Mouse (Mus musculus) heart, adult 2 months (tissue): ENCODE measurements around the gene Slc4a4. TPM values are rescaled to one million over a fixed set of nuclear protein-coding genes. Genes with fewer than 3 reads are reported as not detected.

Experiments
- DNase-seq, 2 experiments: peaks; one replicate each; pipeline ENCODE4 v3.0.0; 2021
- H3K27ac ChIP-seq: fragments of 200-600 bp; 2 replicates; pipeline ENCODE4 v1.8.1; 2022
- H3K27me3 ChIP-seq: fragments of 200-500 bp; 2 replicates; pipeline ENCODE4 v1.6.1; 2012; ENCODE audit warnings: mild to moderate bottlenecking, low read length, inconsistent platforms, mixed read lengths; ENCODE audit not compliant: control insufficient read depth, insufficient read depth
- H3K36me3 ChIP-seq: fragments of 200-500 bp; 2 replicates; pipeline ENCODE4 v1.6.1; 2012; ENCODE audit warnings: low read length, inconsistent platforms; ENCODE audit not compliant: control insufficient read depth, insufficient read depth
- H3K4me1 ChIP-seq: fragments of 200-500 bp; 2 replicates; pipeline ENCODE4 v1.6.1; 2011; ENCODE audit warnings: low read length; ENCODE audit not compliant: control insufficient read depth, insufficient read depth
- H3K4me3 ChIP-seq: fragments of 200-600 bp; 2 replicates; pipeline ENCODE4 v1.8.1; 2022
- H3K79me2 ChIP-seq: fragments of 200-500 bp; replicated peaks from 2 replicates; pipeline ENCODE4 v1.6.1; 2012; ENCODE audit warnings: mild to moderate bottlenecking, inconsistent platforms, low read length, moderate library complexity, mixed read lengths; ENCODE audit not compliant: control insufficient read depth, insufficient read depth
- H3K9ac ChIP-seq: fragments of 200-500 bp; 2 replicates; pipeline ENCODE4 v1.6.1; 2012; ENCODE audit warnings: low read depth, mild to moderate bottlenecking, control low read depth, inconsistent platforms, low read length, mixed read lengths
- CTCF ChIP-seq: fragments of 200-600 bp; IDR thresholded peaks from 2 replicates; pipeline ENCODE4 v1.8.1; 2022; ENCODE audit warnings: antibody characterized with exemption, mild to moderate bottlenecking, moderate library complexity
- EP300 ChIP-seq: fragments of 200-500 bp; IDR thresholded peaks from 2 replicates; pipeline ENCODE4 v1.6.1; 2011; ENCODE audit warnings: low read depth, low read length, control low read depth; ENCODE audit not compliant: insufficient read depth
- POLR2A ChIP-seq: fragments of 200-500 bp; IDR thresholded peaks from 2 replicates; pipeline ENCODE4 v1.6.1; 2011; ENCODE audit warnings: mild to moderate bottlenecking, low read depth, low read length, control low read depth; ENCODE audit not compliant: insufficient read depth
- WGBS: fragments of 180-500 bp; shearing (Covaris S2); methylation state at CpG from one replicate; pipeline ENCODE4 v1.1.7; 2018; 5-methylcytosine and 5-hydroxymethylcytosine counted together
- intact Hi-C: fragments of 180-260 bp; cut with DNase I; formaldehyde crosslinking; loops from one replicate; pipeline ENCODE4 v1.15.1; 2025
- polyA plus RNA-seq: library from polyadenylated mRNA; depleted of rRNA; stranded (reverse); fragments of >200 nt; gene quantifications from 2 replicates; pipeline ENCODE4 v1.2.3, GENCODE M21; 2012
- total RNA-seq, 2 experiments: library from RNA; stranded (reverse); gene quantifications; 2 replicates each; pipeline ENCODE4 v1.2.3; 2021

Gene Slc4a4
- total and polyA plus RNA-seq, 3 experiments: 4.9 to 25.5 (median 19.4) TPM

DNA sequence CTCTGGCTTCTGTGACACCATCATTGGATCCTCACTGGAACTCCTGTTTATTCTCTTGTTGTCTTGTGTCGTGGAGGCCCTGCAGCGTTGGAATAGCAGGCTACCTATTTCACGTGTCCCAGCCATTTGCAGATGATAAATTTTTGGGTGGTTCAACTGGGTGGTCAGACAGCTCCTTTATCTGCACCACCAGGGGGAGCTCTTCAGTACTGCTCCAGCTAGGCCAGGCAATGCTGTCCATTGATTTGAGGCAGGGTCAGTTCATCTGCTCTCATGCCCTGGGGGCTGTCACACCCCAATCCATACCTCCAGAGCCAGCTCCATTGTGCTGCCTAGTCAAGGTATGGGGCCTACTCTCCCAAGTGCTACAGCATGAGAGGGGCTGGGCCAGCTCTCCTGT, 24.5 kb upstream of the Slc4a4 start:
- Histone ChIP-seq H3K4me1 (no peaks in the 10 kb centered on the region), H3K4me3 (no peak overlapping the region), H3K27me3 (no peaks in the 10 kb centered on the region), H3K9ac (no peak overlapping the region), H3K27ac (no peak overlapping the region), H3K79me2 (no peaks in the 10 kb centered on the region), H3K36me3 (no peaks in the 10 kb centered on the region)
- DNase-seq: no peak
- intact Hi-C loops: loop anchor here (5.0 kb wide), 1 partner anchor 525 kb away; no protein-coding TSS in a partner anchor
- TF ChIP-seq EP300 (no peak), CTCF (peak; percentile 64)
- WGBS: 74% methylated on average over 3 of the region's 3 CpGs

DNA sequence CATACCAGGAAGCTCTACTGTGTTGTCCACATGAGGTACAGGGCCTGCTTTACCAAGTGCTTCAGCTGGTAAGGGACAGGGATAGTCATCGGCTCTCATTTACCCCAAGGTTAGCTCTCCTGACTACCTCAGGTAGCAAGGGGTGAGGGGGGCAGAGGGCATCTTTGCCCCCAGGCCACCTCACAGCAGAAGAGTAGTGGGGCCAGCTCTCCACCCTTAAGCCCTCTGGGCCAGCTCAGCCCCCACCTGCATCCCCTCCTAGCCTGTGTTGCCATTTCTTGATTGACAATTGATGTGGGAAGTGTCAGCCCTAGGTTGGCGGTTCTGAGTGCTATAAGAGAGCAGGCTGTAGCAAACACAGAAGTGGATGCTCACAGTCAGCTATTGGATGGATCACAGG, 23.8 kb upstream of the Slc4a4 start:
- no peaks in the 10 kb centered on the region for H3K79me2 ChIP-seq
- no peak overlapping the region for H3K27ac ChIP-seq
- no peaks in the 10 kb centered on the region for H3K27me3 ChIP-seq
- H3K4me3 ChIP-seq: no peak overlapping the region
- intact Hi-C loops: loop anchor here (5.0 kb wide), 1 partner anchor 525 kb away; no protein-coding TSS in a partner anchor
- TF ChIP-seq POLR2A: no peak
- TF ChIP-seq CTCF: no peak
- no peak for TF ChIP-seq EP300
- no peaks in the 10 kb centered on the region for H3K4me1 ChIP-seq
- no peaks in the 10 kb centered on the region for H3K36me3 ChIP-seq
- no peak for DNase-seq
- H3K9ac ChIP-seq: no peak overlapping the region
- 98% methylated on average over 2 of the region's 2 CpGs for WGBS

DNA sequence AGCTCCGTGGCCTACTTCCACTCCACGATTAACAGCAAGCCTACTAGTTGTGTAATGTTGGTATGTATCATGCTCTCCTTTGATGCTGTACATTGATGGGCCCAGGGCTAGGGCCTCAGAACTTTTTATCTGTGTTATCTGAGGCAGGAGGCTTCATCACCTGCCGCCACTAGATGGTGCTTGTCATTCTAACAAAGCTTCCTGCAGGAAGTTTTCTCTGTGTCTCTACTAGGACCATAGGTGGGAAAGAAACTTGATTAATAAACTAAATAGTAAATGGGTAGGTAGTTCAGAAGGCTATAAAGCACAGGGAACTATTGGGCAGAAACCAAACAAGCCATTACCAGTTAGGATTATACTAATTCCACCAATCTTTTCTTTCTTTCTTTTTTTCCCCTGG, 2.5 kb upstream of the Slc4a4 start:
- TF ChIP-seq CTCF: peak; percentile 77
- no peak for TF ChIP-seq POLR2A
- peaks cover 1% of the 10 kb centered on the region; the same call in 1 of the 2 replicates for H3K4me1 ChIP-seq
- no peak overlapping the region for H3K4me3 ChIP-seq
- intact Hi-C loops: loop anchor here (1.0 kb wide), 2 partner anchors 337 to 500 kb away; no protein-coding TSS in a partner anchor
- no peaks in the 10 kb centered on the region for H3K79me2 ChIP-seq
- peak in 1 of 2 experiments; percentile 17 for DNase-seq
- H3K36me3 ChIP-seq: no peaks in the 10 kb centered on the region
- no peak overlapping the region for H3K27ac ChIP-seq
- H3K27me3 ChIP-seq: no peaks in the 10 kb centered on the region
- H3K9ac ChIP-seq: no peak overlapping the region
- whole genome bisulfite sequencing: 23% methylated on average over 3 of the region's 3 CpGs

DNA sequence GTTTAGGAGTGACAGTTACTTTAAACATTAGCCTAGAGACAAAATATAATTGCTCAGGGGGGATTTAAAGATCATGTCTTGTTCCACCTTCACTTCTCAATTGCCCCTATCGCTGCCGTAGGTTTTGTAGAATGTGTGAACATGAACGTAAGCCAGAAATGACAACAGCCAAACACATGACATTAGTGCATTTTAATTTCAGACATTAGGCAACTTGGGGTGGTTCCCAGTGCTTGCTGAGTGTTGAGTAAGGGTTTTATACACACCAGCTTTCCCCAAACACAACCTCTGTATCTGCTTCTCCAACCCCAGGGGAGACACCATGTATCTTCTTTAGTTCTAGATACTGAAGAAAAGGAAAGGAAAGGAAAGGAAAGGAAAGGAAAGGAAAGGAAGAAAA, 1.1 kb upstream of the Slc4a4 start:
- no peaks in the 10 kb centered on the region for H3K27me3 ChIP-seq
- H3K79me2 ChIP-seq: no peaks in the 10 kb centered on the region
- H3K9ac ChIP-seq: no peak overlapping the region
- peaks cover 1% of the 10 kb centered on the region; the same call in 1 of the 2 replicates for H3K4me1 ChIP-seq
- no peaks in the 10 kb centered on the region for H3K36me3 ChIP-seq
- intact Hi-C loops: no loop called here
- TF ChIP-seq CTCF (no peak), POLR2A (no peak), EP300 (no peak)
- 45% methylated on average over 3 of the region's 3 CpGs for WGBS
- no peak overlapping the region for H3K27ac ChIP-seq
- DNase-seq: peak in 1 of 2 experiments; percentile 17
- H3K4me3 ChIP-seq: no peak overlapping the region

DNA sequence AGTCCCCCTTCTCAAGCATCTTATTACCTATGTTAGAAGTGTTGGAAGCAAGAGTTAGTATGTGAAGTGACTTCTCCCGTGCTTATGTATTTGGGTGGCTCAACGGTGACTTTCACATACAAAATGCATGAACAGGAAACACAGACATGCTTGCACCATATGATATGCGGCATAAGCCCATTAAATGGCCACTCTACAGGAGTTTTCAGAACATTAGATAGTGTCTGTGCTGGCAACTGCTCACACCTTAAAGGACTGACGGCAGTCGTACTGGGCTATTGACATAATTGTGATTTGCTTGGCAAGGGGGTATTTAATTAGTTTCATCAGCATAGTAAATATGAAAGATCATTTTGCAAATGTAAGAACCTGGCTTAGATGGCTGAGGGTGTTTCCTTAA, 674 bp upstream of the Slc4a4 start:
- intact Hi-C loops: no loop called here
- Histone ChIP-seq H3K4me3 (peak overlapping the region; percentile 67), H3K27ac (no peak overlapping the region), H3K36me3 (no peaks in the 10 kb centered on the region), H3K27me3 (no peaks in the 10 kb centered on the region), H3K79me2 (no peaks in the 10 kb centered on the region), H3K9ac (no peak overlapping the region), H3K4me1 (peaks cover 1% of the 10 kb centered on the region; the same call in 1 of the 2 replicates)
- 44% methylated on average over 5 of the region's 5 CpGs for WGBS
- DNase-seq: no peak
- TF ChIP-seq EP300: no peak
- TF ChIP-seq CTCF: no peak

DNA sequence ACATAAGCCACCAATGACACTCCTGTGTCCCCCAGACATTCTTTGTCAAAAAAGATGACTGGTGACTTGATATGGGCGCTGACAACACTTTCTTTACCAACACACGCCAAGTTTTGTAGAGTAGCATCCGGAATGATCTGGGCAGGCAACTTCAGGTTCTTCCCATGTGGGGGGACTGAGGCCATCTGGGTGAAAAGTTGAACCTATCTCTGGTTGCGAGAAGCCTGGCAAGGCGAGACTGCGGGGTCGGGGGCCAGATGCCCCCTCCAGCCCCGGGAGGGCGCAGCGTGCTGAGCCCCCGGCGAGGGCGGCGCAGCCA, 310 bp upstream of the Slc4a4 start:
- DNase-seq: no peak
- H3K9ac ChIP-seq: no peak overlapping the region; the same call in 1 of the 2 replicates
- H3K36me3 ChIP-seq: no peaks in the 10 kb centered on the region
- peak overlapping the region; percentile 67 for H3K4me3 ChIP-seq
- H3K27me3 ChIP-seq: no peaks in the 10 kb centered on the region
- intact Hi-C loops: no loop called here
- no peak for TF ChIP-seq CTCF
- TF ChIP-seq POLR2A: no peak
- no peak for TF ChIP-seq EP300
- H3K4me1 ChIP-seq: peaks cover 1% of the 10 kb centered on the region; the same call in 1 of the 2 replicates
- WGBS: under 1% methylated on average over 14 of the region's 14 CpGs
- H3K27ac ChIP-seq: no peak overlapping the region
- no peaks in the 10 kb centered on the region for H3K79me2 ChIP-seq
